9 mouse cellular contexts compared by ENCODE assay signal in genomic region chr2:33957754-33958153, GRCm38 (mm10).
A peak's percentile ranks its signal among the peaks of the same experiment; 100 is the strongest.
DNase-seq lines count a peak whose midpoint lies in the region; ATAC-seq and TF ChIP-seq lines count a peak whose summit lies in the region.
"Had no signal": no experiment of that assay in that cellular context is flagged by ENCODE, and none has a peak within 500 bp of the region (broad histone marks: within the 10 kb centered on the region; RNA-seq: fewer than 3 reads in every experiment).

No protein-coding gene starts in this region.

- H3K27me3 ChIP-seq in spleen, adult 2 months (ENCODE audit: control insufficient read depth, insufficient read depth, low read length): no peaks in the 10 kb centered on the region
- H3K27me3 ChIP-seq in intestine, embryonic 15.5 days (replicated peaks): no peaks in the 10 kb centered on the region
- H3K27me3 ChIP-seq: embryonic facial prominence, embryonic 13.5 days had no signal

- intact Hi-C loops in gastrocnemius, postnatal 14 days (cut with DNase I; ENCODE audit: low total_unique reads): no loop called here

- no peak for ATAC-seq in intestine, embryonic 15.5 days

- TF ChIP-seq POLR2A in spleen, adult 2 months (IDR thresholded peaks at IDR 0.05; ENCODE audit: low read depth, low read length): no peak

- H3K4me3 ChIP-seq in spleen, adult 2 months (ENCODE audit: extremely low read depth, insufficient read depth, insufficient read length): no peak overlapping the region
- no peak overlapping the region for H3K4me3 ChIP-seq in intestine, embryonic 15.5 days (replicated peaks)
- H3K4me3 ChIP-seq: embryonic facial prominence, embryonic 13.5 days had no signal

- WGBS in spleen, adult 2 months: 58% methylated on average over 6 of the region's 6 CpGs
- WGBS in intestine, embryonic 15.5 days: 62% methylated on average over 6 of the region's 6 CpGs

- H3K27ac ChIP-seq in spleen, adult 2 months (ENCODE audit: insufficient read depth, low read length): no peak overlapping the region
- H3K27ac ChIP-seq in intestine, embryonic 15.5 days: no peak overlapping the region
- H3K27ac ChIP-seq: embryonic facial prominence, embryonic 13.5 days had no signal

- no peaks in the 10 kb centered on the region for H3K36me3 ChIP-seq in spleen, adult 2 months (ENCODE audit: control insufficient read depth, insufficient read depth, low read length)
- H3K36me3 ChIP-seq in intestine, embryonic 15.5 days: no peaks in the 10 kb centered on the region
- H3K36me3 ChIP-seq: embryonic facial prominence, embryonic 13.5 days had no signal

- DNase-seq in gastrocnemius, postnatal 14 days: peak; percentile 26
- no peak for DNase-seq in gastrocnemius, postnatal 4 days (ENCODE audit: low spot score in 2 of 2)
- peak; percentile 41 to 49 for DNase-seq in right cerebral cortex, adult 2 months (ENCODE audit: low spot score in 2 of 2)
- no peak for DNase-seq in right cerebral cortex, postnatal 25 days
- DNase-seq in brain, adult 2 months (ENCODE audit: low read depth, low spot score): peak; percentile 80
- peak; percentile 38 for DNase-seq in kidney, postnatal 14 days
- peak in 1 of 2 experiments; percentile 14 for DNase-seq in spleen, adult 2 months (ENCODE audit: low read depth in 1 of 2, low spot score in 2 of 2)

- H3K9me3 ChIP-seq in intestine, embryonic 15.5 days: no peaks in the 10 kb centered on the region
- H3K9me3 ChIP-seq: embryonic facial prominence, embryonic 13.5 days had no signal

- peak; percentile 42; the same call in 1 of the 2 replicates for TF ChIP-seq CTCF in spleen, adult 2 months (IDR thresholded peaks at IDR 0.05; ENCODE audit: extremely low read depth, insufficient read depth, insufficient read length, insufficient replicate concordance)

- H3K4me2 ChIP-seq in intestine, embryonic 15.5 days (replicated peaks): no peak overlapping the region
- H3K4me2 ChIP-seq: embryonic facial prominence, embryonic 13.5 days had no signal

- no peaks in the 10 kb centered on the region for H3K4me1 ChIP-seq in spleen, adult 2 months (ENCODE audit: control insufficient read depth, insufficient read depth, insufficient read length)
- H3K4me1 ChIP-seq in intestine, embryonic 15.5 days (replicated peaks): no peaks in the 10 kb centered on the region
- H3K4me1 ChIP-seq: embryonic facial prominence, embryonic 13.5 days had no signal

- no peak overlapping the region for H3K9ac ChIP-seq in intestine, embryonic 15.5 days
- H3K9ac ChIP-seq: embryonic facial prominence, embryonic 13.5 days had no signal

Comparison
In these comparisons a context has a peak if more than half of its experiments do, and no peak if none do; other contexts are left out.
1. DNase-seq: peak in gastrocnemius, postnatal 14 days (single experiment), right cerebral cortex, adult 2 months (2 of 2), brain, adult 2 months (single experiment) and kidney, postnatal 14 days (single experiment); none in gastrocnemius, postnatal 4 days (0 of 2) and right cerebral cortex, postnatal 25 days (single experiment).